Mouse (Mus musculus): ENCODE results near the gene Tmem50b.

The Tmem50b gene

GRCm38 (mm10) chr16:91565292-91565951, 32.2 kb downstream of the Tmem50b start:
- no peak for DNase-seq (ENCODE audit: low read depth, low spot score)

DNA sequence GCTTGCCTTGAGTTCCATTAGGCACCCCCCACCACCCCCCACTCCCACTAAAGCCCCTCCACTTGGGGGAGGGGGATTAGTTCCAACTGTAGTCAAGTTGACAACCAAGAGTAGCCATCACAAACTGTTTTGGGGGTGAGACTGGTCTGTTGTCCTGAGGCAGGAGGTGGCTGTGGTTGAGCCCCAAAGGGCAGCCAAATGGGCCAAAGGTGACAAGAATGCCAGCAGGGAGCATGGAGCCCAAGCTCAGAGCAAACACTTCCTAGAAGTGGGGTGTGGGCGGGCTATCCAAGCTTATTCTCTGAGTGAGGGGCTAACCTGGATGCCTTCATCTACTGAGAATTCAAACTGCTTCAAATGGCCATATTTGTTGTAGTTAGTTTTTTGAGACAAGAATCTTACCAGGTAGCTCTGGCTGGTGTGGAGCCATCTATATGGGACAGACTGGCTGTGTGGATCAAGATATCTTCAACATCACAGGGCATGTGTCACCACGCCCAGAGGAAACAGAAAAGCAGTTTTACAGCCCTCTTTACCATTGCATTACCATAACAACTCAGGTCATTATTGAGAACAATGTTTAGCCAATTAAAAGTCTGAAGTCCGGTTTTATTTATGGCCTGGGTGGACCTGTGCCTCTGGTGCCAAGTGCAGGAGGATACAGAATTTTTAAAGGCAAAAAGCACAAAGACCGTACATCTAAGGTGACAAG, 32.9 kb downstream of the Tmem50b start:
- no peak for DNase-seq (ENCODE audit: low read depth, low spot score)

DNA sequence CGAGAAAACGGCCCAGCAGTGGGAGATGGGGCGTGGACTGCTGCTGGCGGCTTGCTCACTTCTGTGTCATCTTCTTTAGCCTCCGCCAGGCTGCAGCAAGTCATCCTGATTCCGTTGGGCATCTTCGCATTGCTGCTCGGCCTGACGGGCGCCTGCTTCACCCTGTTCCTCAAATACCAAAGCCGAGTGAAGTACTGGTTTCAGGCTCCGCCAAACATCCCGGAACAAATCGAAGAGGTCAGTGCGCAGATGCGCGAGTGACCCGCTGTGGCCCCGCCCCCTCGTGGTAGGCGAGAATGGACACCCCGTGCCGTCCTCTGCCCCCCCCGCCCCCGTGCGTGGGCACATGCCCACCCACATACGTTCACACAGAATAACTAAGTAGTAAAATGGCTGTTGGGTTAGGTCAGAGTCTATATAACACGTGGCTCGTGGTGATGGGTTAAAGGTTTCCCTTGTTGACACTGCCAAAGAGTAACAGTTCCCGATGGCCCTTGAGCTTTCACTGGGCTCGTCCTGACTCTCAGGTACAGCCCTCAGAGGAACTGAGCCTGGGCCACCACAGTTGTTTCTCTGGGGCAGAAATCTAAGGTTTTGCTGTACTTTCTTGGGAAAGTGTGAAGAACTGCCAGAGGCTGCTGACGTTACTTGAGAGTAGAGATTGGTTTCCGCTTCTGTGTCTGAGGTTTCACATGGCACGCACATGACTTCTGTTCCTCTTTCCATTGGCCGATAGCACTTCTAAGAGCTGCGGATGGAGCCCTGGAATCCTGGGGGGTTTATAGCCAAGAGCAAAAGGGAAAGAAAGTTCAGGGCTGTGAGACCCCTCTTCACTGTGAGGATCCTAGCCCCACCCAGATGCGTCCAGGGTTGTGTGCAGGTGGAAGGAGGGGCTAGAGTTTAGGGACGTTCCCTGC, 35.8 kb downstream of the Tmem50b start:
- DNase-seq (ENCODE audit: low read depth, low spot score) = peak; percentile 31

- peak; percentile 54 for DNase-seq (ENCODE audit: low read depth, low spot score)
Measured at GRCm38 (mm10) chr16:91561099-91561498, 36.5 kb downstream of the Tmem50b start.

DNA sequence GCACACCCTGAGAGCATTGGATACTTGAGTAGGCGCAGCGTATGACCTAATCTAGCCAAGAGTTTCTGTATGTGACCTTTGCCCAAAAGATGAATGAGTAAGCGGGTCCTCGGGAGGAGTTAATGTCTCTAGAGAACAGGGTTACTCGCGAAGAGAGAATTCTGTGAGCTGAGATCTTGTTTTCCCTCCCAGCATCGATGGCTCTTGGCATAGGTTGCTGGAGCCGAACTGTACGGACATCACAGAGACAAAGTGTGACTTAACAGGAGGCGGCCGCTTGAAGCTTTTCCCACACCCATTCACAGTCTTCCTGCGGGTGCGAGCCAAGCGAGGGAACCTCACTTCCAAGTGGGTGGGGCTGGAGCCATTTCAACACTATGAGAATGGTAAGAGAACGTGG, 39.9 kb downstream of the Tmem50b start:
- DNase-seq (ENCODE audit: low read depth, low spot score) = no peak

GRCm38 (mm10) chr16:91557214-91557613, 40.4 kb downstream of the Tmem50b start:
- DNase-seq (ENCODE audit: low read depth, low spot score) = no peak

- no peak for DNase-seq (ENCODE audit: low read depth, low spot score)
Measured at GRCm38 (mm10) chr16:91556659-91557058, 40.9 kb downstream of the Tmem50b start.

DNA sequence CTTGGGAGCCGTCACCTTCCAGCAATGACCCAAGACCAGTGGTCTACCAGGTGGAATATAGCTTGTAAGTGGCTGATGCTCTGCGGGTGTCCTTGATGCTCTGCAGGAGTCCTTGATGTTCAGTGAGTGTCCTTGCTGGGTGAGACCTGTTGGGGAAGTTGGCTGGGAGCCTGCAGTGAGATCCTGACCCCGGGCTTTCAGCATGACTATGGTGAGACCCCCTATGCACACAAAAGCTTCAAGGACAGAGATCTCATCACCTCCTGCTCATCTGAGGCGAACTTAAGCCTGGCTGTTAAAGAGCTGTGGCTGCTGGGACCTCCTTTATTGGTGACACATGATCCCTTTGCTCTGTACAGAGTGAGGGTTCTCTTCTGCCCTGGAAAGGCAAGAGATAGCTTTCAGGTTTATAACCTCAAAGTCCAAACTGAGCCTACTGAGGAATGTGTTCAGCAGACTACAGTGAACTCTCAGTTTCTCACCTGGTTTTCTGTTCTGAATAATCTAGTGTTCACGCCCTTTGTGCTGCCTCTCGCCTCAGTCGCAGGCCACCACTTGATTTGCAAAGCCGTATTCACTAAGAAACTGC, 42.5 kb downstream of the Tmem50b start:
- no peak for DNase-seq (ENCODE audit: low read depth, low spot score)

DNA sequence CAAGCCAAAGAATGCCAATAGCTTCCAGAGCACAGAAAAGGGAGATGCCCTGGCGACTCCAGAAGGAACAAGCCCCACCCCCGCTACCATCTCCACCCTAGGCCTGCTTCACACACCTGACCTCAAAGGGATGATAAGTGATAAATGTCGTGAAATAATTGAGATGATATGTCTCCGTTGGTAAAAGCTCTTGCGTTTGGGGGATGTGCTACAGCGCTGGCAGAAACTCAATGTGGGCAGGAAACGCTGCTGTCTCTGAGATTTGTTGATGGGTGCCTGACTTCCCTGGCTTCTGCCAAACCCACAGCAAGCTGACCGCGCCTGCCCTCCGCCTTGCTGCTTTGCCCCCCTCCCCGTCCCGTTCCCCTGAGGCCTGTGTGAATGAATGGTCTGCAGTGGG, 44.0 kb downstream of the Tmem50b start:
- peak; percentile 69 for DNase-seq (ENCODE audit: low read depth, low spot score)

DNA sequence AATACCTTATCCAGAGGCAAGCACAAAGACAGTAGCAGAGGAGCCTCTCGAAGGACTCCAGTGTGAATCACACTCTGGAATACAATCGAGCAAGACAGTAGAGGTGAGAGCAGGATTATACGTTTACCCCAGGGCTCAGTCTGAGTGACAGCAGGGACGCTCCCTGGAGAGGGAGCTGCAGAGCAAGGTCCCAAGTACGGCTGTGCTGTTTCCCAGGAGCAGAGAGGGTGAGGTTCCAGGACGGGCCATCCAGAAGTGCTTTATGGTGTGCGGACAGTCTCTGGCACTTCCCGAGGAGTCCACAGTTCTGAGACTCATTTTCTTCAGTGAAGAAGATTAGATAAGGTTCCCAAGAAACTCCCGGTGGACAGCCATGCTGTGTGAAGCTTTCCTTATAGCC, 45.5 kb downstream of the Tmem50b start:
- no peak for DNase-seq (ENCODE audit: low read depth, low spot score)

- DNase-seq (ENCODE audit: low read depth, low spot score) = peak; percentile 45
Measured at GRCm38 (mm10) chr16:91551081-91551524, 46.5 kb downstream of the Tmem50b start.

DNA sequence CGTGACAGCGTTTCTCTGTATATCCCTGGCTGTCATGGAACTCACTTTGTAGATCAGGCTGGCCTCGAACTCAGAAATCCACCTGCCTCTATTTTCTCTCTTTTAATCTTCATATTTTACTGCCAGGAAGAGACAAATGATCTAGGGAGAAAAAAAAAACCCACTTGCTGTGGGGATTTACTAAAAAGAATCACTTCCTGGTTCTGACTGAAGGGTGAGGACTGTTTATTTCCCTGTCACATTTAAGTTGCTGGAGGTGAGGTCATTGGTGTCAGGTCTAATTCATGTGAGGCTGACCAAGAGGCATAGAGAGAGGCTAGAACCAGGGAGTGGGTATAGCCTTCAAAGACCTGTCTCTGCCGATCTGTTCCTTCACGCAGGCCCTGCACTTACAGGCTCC, 48.0 kb downstream of the Tmem50b start:
- DNase-seq (ENCODE audit: low read depth, low spot score) = peak; percentile 29

DNA sequence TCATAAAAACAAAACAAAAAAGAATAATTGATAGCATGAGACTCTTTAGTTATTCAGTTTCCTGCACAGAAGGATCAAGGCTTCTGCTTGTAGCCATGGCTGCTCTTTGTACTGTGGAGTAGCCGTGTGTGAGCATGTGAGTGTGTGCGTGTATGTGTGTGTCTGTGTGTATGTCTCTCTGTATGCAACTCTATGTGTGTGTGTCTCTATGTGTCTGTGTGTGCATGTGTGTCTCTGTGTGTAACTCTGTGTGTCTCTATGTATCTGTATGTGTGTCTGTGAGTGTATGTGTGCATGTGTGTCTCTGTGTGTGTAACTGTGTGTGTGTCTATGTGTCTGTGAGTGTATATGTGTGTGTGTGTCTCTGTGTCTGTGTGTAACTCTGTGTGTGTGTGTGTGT, 48.6 kb downstream of the Tmem50b start:
- DNase-seq (ENCODE audit: low read depth, low spot score) = peak; percentile 55

DNA sequence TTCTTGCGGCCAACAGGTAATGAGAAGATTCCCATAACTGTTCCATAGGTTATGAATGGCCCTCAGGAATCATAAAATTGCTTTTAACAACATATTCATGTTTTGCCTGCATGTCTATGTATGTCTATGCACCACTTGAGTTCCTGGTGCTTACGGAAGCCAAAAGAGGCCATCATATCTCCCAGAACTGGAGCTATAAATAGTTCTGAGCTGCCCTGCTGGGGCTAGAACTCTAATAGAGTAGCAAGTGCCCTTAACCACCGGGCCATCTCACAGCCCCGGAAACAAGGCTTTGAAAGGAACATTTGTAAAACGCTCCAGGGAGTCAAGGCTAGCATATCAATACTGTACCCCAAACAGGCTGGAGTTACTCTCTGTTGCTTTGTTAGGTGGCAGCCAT, 49.0 kb downstream of the Tmem50b start:
- no peak for DNase-seq (ENCODE audit: low read depth, low spot score)

- peak; percentile 38 for DNase-seq (ENCODE audit: low read depth, low spot score)
Measured at GRCm38 (mm10) chr16:91547974-91548373, 49.6 kb downstream of the Tmem50b start.

DNA sequence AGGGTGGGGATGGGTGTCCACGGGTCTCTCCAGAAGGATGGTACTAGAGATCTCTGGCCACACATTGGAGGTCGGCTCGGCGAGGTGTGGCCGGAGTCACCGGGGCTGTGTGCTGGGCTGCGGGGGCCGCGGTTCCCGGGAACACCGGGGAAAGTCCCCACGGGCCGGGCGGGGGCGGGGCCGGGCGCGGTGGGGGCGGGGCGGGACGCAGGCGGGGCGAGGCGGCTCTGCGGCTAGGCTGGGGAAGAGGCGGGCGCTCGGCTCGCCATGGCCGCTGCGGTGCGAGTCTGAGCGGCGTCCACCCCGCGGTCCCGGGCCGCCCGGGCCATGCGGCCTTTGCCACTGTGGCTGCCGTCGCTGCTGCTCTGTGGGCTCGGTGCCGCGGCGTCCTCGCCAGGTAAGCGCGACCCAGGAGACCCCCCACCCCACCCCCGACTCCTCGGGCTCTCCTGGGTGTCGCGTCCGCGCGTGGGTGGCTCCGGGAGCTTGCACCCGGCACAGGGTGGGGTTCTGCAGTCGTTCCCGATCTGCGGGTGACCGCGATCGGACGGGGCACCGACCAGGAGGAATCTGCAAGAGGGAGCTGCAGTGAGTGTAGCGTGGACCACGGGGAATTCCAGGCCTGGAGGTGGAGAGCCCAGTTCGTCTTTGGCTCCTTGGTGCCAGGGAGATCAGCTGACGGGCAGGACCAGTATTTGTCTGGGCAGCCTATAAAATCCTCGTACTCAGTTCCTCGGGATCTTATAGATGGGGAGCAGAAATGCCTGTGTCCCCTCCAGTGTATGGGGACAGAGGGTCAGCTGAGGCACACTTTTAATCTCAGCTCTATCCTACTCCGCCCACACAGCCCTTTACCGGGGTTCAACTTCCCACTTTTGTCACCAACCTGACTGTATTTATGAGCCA, 50.5 kb downstream of the Tmem50b start, which contains the start of gene Ifngr2:
Gene Ifngr2, plus strand, starts transcription at position 237 of the 906 bp plus-strand sequence.
- peak; percentile 64 for DNase-seq (ENCODE audit: low read depth, low spot score)

GRCm38 (mm10) chr16:91546391-91546835, 51.2 kb downstream of the Tmem50b start:
- peak; percentile 56 for DNase-seq (ENCODE audit: low read depth, low spot score)

- peak; percentile 81 for DNase-seq (ENCODE audit: low read depth, low spot score)
Measured at GRCm38 (mm10) chr16:91545597-91546281, 51.9 kb downstream of the Tmem50b start.

DNA sequence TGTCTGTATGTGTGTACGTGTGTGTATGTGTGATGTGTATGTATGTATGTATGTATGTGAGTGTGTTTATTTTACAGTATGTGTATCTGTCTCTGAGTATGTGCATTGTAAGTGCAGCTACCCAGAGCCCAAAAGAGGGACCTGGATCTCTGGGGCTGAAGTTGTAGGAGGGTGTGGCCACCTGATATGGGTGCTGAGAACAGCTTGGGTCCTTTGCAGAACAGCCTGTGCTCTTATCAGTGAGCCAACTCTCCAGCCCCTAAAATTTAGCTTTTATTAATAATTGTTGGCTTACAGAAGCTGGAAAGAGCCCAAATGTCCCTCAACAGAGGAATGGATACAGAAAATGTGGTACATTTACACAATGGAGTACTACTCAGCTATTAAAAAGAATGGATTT, 54.0 kb downstream of the Tmem50b start:
- DNase-seq (ENCODE audit: low read depth, low spot score) = no peak

DNA sequence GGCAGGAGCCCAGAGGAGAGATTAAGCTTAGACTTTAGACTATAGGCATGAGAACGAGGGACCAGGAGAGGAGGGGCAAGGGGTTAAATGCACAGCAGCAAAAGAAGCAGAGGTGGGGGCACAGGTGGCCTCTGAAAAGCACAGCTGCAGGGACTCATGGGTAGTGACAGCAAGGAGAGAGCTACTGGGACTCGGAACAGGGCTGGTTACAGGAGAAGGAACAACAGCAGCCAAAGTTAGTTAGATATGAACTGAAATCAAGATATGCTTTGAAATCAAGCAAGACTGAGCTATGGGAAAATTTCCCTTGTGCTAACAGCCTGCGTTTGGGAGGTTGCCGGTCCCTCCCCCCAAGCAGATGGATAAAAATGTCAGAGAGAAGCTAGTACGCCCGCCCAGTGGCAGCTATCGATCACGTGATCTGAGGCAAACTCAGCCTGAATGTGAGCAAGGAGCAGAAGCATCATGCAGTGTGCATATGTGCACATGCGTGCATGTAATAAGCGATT, 56.0 kb downstream of the Tmem50b start:
- peak; percentile 52 for DNase-seq (ENCODE audit: low read depth, low spot score)

All from CD4-positive helper T cell, adult 2 months (primary cell).